Mouse (Mus musculus) liver, embryonic 11.5 days (tissue): ENCODE measurements around the gene Lef1. TPM values are rescaled to one million over a fixed set of nuclear protein-coding genes. Genes with fewer than 3 reads are reported as not detected.

ENCODE experiments used
- ATAC-seq: fragments of 200-750 bp; cut with Nextera tagmentation; replicated peaks from 2 replicates; pipeline ENCODE4 v1.8.0; 2017; ENCODE audit warnings: moderate number of reproducible peaks, mild to moderate bottlenecking, moderate TSS enrichment, moderate library complexity; ENCODE audit not compliant: low FRiP score
- DNase-seq: peaks from one replicate; pipeline ENCODE4 v3.0.0-alpha.2; 2017; ENCODE audit warnings: low spot score
- H3K27ac ChIP-seq: fragments of 300-500 bp; sonication (generic); 2 replicates; pipeline ENCODE4 v1.5.1; 2014; ENCODE audit warnings: mild to moderate bottlenecking, low read depth, low read length, control low read depth
- H3K27me3 ChIP-seq: fragments of 300-500 bp; sonication (generic); replicated peaks from 2 replicates; pipeline ENCODE4 v1.6.1; 2014; ENCODE audit warnings: low read length, mixed read lengths; ENCODE audit not compliant: control insufficient read depth, insufficient read depth
- H3K36me3 ChIP-seq: fragments of 300-500 bp; sonication (generic); 2 replicates; pipeline ENCODE4 v1.6.1; 2014; ENCODE audit warnings: mild to moderate bottlenecking, low read length, moderate library complexity, mixed read lengths; ENCODE audit not compliant: control insufficient read depth, insufficient read depth
- H3K4me1 ChIP-seq: fragments of 300-500 bp; sonication (generic); replicated peaks from 2 replicates; pipeline ENCODE4 v1.6.1; 2014; ENCODE audit warnings: low read length, mixed read lengths; ENCODE audit not compliant: control insufficient read depth, insufficient read depth
- H3K4me2 ChIP-seq: fragments of 300-500 bp; sonication (generic); 2 replicates; pipeline ENCODE4 v1.6.1; 2014; ENCODE audit warnings: mild to moderate bottlenecking, control low read depth, moderate library complexity
- H3K4me3 ChIP-seq: fragments of 300-500 bp; sonication (generic); 2 replicates; pipeline ENCODE4 v1.5.1; 2014; ENCODE audit warnings: low read depth, low read length, control low read depth
- H3K9ac ChIP-seq: fragments of 300-500 bp; sonication (generic); 2 replicates; pipeline ENCODE4 v1.6.1; 2014; ENCODE audit warnings: low read depth, low read length, control low read depth
- H3K9me3 ChIP-seq: fragments of 300-500 bp; sonication (generic); 2 replicates; pipeline ENCODE4 v1.6.1; 2016; ENCODE audit warnings: low read length, inconsistent platforms, mixed read lengths; ENCODE audit not compliant: control insufficient read depth
- WGBS: fragments of 180-500 bp; shearing (Covaris S2); extraction: QIAGEN DNeasy Blood & Tissue Kit; methylation state at CpG from one replicate; pipeline ENCODE4 v1.1.7; 2014; 5-methylcytosine and 5-hydroxymethylcytosine counted together
- polyA plus RNA-seq: library from polyadenylated mRNA; unstranded; fragments of >200 nt; fragmentation: Nextera tagmentation; extraction: Ambion mirVana; gene quantifications from 2 replicates; pipeline ENCODE4 v1.2.1, GENCODE M21; 2014

Gene Lef1
- polyA plus RNA-seq, 1 experiment from 2014 or later, result 5.0 TPM

DNA sequence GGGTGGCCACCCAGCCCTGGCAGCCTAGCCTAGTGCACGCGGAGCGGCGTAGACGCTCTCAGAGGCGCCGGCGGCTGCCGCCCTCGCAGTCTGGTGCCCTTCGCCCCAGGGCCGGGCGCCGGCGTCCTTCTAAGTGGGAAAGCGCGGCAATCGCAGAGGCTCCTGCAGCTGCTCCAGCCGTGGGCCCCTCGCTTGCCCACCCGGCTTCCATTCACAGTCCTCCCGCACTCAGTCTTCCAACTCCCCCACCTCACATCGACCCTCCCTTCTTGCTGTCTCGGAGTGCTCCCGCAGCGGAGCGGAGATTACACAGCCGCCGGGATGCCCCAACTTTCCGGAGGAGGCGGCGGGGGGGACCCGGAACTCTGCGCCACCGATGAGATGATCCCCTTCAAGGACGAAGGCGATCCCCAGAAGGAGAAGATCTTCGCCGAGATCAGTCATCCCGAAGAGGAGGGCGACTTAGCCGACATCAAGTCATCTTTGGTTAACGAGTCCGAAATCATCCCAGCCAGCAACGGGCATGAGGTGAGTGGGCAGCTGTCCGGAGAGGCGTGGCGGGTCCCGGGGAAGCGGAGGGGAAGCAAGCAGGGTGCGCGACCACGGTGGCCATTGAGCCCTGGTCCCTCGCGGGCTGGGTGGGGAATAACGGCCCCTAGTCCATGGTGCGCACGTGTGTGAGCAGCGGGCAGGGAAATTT is 1.0 kb downstream of the Lef1 start:
- WGBS, result under 1% methylated on average over 59 of the region's 59 CpGs

DNA sequence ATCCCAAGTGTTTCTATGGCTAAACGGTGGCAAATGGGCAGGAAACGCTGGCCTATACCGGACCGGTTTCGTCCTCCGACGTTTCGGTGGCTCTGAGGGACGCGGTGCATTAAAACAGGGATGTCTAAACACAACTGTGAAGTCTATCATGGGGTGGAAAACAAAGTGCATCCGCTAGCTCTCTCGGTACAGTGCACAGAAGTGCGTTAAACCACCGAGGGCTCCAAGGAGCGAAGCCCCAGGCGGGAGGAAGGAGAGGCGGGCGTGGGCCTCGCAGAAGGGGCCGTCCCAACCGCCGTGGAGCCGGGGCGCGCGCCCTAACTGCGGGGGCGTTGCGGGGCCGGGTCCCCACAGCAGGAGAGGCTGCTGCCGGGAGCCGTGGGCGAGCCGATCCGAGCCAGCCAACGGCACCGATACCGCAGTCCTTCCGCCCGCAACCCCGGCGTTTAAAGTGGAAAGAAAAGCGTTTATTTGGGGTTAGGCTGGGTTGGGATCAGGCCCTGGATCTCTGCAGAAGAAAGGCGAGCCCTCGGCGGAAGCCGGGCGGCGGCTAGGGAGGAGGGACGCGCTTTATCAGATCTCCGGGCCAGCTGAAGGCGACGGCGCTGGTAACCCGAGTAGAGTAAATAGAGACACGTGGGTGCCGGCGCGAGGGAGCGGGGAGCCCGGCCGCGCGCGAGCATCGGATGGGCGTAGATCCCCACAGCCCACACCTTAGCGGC is 1.7 kb downstream of the Lef1 start:
- H3K4me2 ChIP-seq, result peak overlapping the region; percentile 64
- H3K27me3 ChIP-seq, result peaks cover 77% of the 10 kb centered on the region
- DNase-seq (no peak), ATAC-seq (peak; percentile 58)
- H3K4me1 ChIP-seq, result peaks cover 6% of the 10 kb centered on the region
- H3K36me3 ChIP-seq, result no peaks in the 10 kb centered on the region
- no peak overlapping the region for H3K27ac ChIP-seq
- WGBS, result under 1% methylated on average over 69 of the region's 69 CpGs
- H3K4me3 ChIP-seq, result peak overlapping the region; percentile 50
- H3K9me3 ChIP-seq, result no peaks in the 10 kb centered on the region
- H3K9ac ChIP-seq, result no peak overlapping the region

More for the DNA sequence above, 1.0 kb downstream of the Lef1 start:
- Histone ChIP-seq H3K27ac (no peak overlapping the region), H3K9ac (no peak overlapping the region), H3K4me2 (peak overlapping the region; percentile 64), H3K4me3 (peak overlapping the region; percentile 50), H3K4me1 (peaks cover 10% of the 10 kb centered on the region), H3K9me3 (no peaks in the 10 kb centered on the region), H3K27me3 (peaks cover 84% of the 10 kb centered on the region), H3K36me3 (no peaks in the 10 kb centered on the region)
- ATAC-seq (no peak), DNase-seq (peak; percentile 58)

DNA sequence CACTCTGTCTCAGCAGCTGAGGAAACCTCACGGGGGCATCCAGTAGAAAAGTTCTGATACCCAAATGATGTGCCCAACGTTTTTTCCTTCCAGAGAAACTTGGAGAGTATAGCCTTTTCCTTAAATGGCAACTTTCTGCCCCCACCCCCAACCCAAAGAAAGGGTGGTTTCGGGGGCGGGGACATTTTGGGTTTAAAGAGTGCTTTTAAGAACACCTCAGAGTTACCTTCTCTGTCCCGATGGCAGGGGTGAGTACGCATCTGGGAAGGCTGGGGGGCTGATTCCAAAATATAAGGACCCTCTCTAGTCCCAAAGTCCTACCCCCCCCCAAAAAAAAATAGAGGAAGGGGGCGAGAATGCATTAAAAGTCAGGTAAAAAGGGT is 2.3 kb downstream of the Lef1 start:
- H3K27me3 ChIP-seq, result peaks cover 71% of the 10 kb centered on the region
- no peaks in the 10 kb centered on the region for H3K36me3 ChIP-seq
- H3K4me1 ChIP-seq, result peaks cover 6% of the 10 kb centered on the region
- no peak for ATAC-seq
- 1% methylated on average over 7 of the region's 7 CpGs for WGBS
- H3K4me2 ChIP-seq, result peak overlapping the region; percentile 64
- no peaks in the 10 kb centered on the region for H3K9me3 ChIP-seq
- no peak for DNase-seq
- peak overlapping the region; percentile 50 for H3K4me3 ChIP-seq
- no peak overlapping the region for H3K9ac ChIP-seq
- H3K27ac ChIP-seq, result no peak overlapping the region

DNA sequence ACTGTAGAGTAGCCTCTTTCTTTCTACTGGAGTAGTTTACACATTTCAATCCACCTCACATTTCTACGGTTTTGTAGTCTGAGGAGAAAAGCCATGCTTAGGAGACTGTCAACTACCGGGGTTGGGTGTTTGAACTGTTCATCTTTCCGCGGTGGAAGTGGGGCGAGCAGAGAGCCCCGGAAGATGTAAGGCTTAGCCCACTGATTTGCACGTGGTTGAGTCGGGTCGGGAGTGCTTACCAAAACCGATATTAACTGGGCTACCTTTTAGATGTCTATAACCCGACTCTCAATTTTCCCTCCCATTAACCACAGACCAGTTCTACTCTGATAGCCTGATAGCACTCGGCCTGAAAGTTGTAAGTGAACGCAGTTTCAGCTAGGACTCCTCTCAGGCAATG is 2.8 kb downstream of the Lef1 start:
- peaks cover 67% of the 10 kb centered on the region for H3K27me3 ChIP-seq
- no peak overlapping the region for H3K4me3 ChIP-seq
- 4% methylated on average over 13 of the region's 13 CpGs for WGBS
- no peak for DNase-seq
- no peaks in the 10 kb centered on the region for H3K36me3 ChIP-seq
- no peak overlapping the region for H3K27ac ChIP-seq
- peaks cover 6% of the 10 kb centered on the region for H3K4me1 ChIP-seq
- ATAC-seq, result no peak
- H3K9me3 ChIP-seq, result no peaks in the 10 kb centered on the region
- H3K4me2 ChIP-seq, result peak overlapping the region; percentile 9
- no peak overlapping the region for H3K9ac ChIP-seq

DNA sequence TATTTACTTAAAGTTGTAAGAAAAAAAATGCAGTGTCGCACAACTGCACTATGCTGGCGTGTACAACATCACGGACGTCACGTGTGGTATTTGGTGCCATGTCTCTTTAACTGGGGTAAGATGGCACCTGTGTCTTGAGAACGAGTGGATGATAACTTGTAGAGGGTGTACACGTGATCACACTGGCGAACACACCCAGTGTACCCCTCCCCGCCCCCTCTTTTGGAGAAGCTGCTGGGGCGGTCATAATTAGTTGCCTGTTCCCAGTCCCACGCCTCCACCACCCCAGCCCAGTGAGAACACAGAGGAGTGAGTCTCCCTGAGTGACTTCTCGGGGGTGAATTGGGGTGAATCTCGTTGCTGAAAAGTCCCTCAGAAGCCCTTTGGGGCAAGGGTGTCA is 5.8 kb downstream of the Lef1 start:
- H3K27me3 ChIP-seq, result peaks cover 38% of the 10 kb centered on the region
- 85% methylated on average over 13 of the region's 13 CpGs for WGBS
- H3K9ac ChIP-seq, result no peak overlapping the region

DNA sequence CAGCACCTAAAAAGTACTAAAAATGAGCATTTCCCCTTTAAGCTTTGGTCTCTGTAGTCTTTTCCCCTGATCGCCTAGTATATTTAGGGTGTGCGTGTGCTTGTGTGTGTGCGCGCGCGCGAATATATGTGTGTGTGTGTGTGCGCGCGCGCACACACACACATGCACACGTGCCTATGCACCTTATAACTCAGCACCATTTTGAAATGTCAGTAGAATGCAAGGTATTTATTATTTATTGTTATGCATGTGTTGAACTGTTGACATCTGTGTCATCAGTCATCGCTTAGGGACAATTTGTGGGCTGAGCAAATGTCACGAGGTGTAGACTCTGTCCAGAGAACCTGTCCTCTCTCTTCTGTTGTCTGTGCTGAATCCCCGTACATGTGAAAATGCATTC is 7.1 kb downstream of the Lef1 start:
- Histone ChIP-seq H3K27me3 (peaks cover 25% of the 10 kb centered on the region), H3K4me2 (no peak overlapping the region), H3K4me3 (no peak overlapping the region), H3K4me1 (0 out of 2 replicates have a peak, but pooled peaks cover 2% of the 10 kb centered on the region), H3K9me3 (no peaks in the 10 kb centered on the region), H3K36me3 (no peaks in the 10 kb centered on the region), H3K9ac (no peak overlapping the region), H3K27ac (no peak overlapping the region)
- ATAC-seq (no peak), DNase-seq (no peak)
- WGBS, result 88% methylated on average over 15 of the region's 15 CpGs

More for the DNA sequence above, 5.8 kb downstream of the Lef1 start:
- ATAC-seq (no peak), DNase-seq (no peak)
- Histone ChIP-seq H3K4me3 (no peak overlapping the region), H3K36me3 (no peaks in the 10 kb centered on the region), H3K4me1 (peaks cover 6% of the 10 kb centered on the region; the same call in 1 of the 2 replicates), H3K9me3 (no peaks in the 10 kb centered on the region), H3K27ac (no peak overlapping the region), H3K4me2 (no peak overlapping the region)

DNA sequence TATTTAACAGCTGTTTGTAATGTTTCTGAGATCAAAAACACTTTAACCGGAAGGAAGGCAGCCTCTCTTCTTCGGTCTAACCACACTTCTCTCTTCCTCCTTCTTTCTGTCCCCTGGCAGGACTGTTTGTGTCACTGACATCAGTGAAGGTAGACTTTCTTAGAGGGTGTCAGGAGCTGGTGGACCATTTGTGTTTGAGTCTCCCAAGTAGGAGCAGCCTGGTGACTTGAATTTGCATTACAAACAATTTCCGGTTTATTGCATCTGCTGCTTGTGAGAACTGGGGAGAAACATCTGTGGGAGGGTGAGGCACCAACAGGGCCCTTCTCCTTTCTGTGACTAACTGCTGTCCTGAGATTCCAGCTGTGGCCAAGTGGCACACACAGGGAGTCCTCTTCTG is 7.6 kb downstream of the Lef1 start:
- Histone ChIP-seq H3K9me3 (no peaks in the 10 kb centered on the region), H3K4me3 (no peak overlapping the region), H3K4me2 (no peak overlapping the region), H3K9ac (no peak overlapping the region), H3K27me3 (peaks cover 20% of the 10 kb centered on the region), H3K4me1 (no peaks in the 10 kb centered on the region), H3K36me3 (no peaks in the 10 kb centered on the region), H3K27ac (no peak overlapping the region)
- 36% methylated on average over 3 of the region's 3 CpGs for WGBS
- no peak for ATAC-seq
- no peak for DNase-seq

DNA sequence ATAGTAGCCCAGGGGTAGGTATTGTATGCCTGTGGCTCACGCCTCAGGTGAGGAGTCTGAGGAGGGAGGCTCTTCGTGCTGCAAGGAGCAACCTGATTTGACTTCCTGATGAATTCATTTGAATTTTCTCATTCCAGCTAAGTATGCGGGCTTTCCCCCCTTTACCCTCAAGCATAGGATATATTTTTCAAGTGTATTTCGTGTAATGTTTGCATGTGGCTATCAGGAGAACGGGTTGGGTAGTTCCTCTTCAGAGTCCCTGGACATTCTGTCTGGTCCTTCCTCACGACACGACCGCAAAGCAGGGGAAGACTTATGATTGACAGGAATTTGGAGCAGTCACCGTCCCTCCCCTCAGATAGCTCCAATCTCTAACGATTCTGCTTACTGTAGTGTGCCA is 9.2 kb downstream of the Lef1 start:
- Histone ChIP-seq H3K4me3 (no peak overlapping the region), H3K27ac (no peak overlapping the region), H3K9me3 (no peaks in the 10 kb centered on the region), H3K4me2 (no peak overlapping the region), H3K9ac (no peak overlapping the region), H3K36me3 (no peaks in the 10 kb centered on the region), H3K4me1 (no peaks in the 10 kb centered on the region), H3K27me3 (peaks cover 6% of the 10 kb centered on the region)
- 61% methylated on average over 10 of the region's 10 CpGs for WGBS
- no peak for DNase-seq
- ATAC-seq, result no peak

DNA sequence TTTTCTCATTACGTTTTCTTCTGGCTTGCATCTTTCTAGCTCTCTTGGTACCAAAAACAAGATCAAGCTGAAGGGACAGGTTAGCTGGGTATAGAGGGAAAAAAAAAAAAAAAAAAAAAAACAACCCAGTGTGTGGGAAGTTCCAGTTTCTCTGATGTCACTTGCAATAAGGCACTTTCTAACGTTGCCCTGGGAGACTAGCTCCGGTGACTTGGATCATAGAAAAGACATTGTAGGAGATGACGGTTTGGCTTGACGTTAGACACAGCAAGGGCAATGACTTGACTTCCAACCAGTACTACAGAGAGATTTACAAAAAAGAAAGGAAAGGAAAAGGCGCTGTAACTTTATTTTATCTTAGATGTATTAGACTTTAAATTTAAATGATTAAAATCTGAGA is 13.2 kb downstream of the Lef1 start:
- no peak overlapping the region for H3K4me3 ChIP-seq
- no peak for ATAC-seq
- WGBS, result 90% methylated on average over 6 of the region's 6 CpGs

More for the DNA sequence above, 13.2 kb downstream of the Lef1 start:
- Histone ChIP-seq H3K27ac (no peak overlapping the region), H3K4me1 (no peaks in the 10 kb centered on the region), H3K4me2 (no peak overlapping the region), H3K36me3 (no peaks in the 10 kb centered on the region), H3K27me3 (no peaks in the 10 kb centered on the region), H3K9ac (no peak overlapping the region), H3K9me3 (no peaks in the 10 kb centered on the region)
- DNase-seq, result no peak
